Mouse (Mus musculus) brain, embryonic 14.5 days (tissue): ENCODE data around the gene Deaf1. TPM values are rescaled to one million over a fixed set of nuclear protein-coding genes. Genes with fewer than 3 reads are reported as not detected.

ENCODE experiments used
- DNase-seq: peaks from one replicate; pipeline ENCODE4 v3.0.0-alpha.2; 2011; ENCODE audit warnings: low read depth
- CTCF ChIP-seq: fragments of 200-500 bp; IDR thresholded peaks from 2 replicates; pipeline ENCODE4 v1.5.1; 2012; ENCODE audit warnings: inconsistent platforms, mild to moderate bottlenecking, moderate library complexity, borderline replicate concordance; ENCODE audit not compliant: insufficient read depth, insufficient read length; ENCODE audit errors: extremely low read depth
- POLR2A ChIP-seq: fragments of 200-500 bp; IDR thresholded peaks from 2 replicates; pipeline ENCODE4 v1.6.1; 2012; ENCODE audit warnings: mild to moderate bottlenecking, inconsistent platforms, borderline replicate concordance; ENCODE audit not compliant: poor library complexity, insufficient read depth, insufficient read length, severe bottlenecking; ENCODE audit errors: extremely low read depth
- polyA plus RNA-seq: library from polyadenylated mRNA; depleted of rRNA; stranded (reverse); fragments of >200 nt; gene quantifications from 2 replicates; pipeline ENCODE4 v1.2.3, GENCODE M21; 2012; rRNA removed

Deaf1 gene
- 43.3 and 82.1 TPM in 2 replicates for polyA plus RNA-seq

- peak; percentile 99 for DNase-seq
- no peak for TF ChIP-seq CTCF
- TF ChIP-seq POLR2A: peak; percentile 93
Measured at GRCm38 (mm10) chr7:141327469-141328372, at the start of gene Deaf1, which contains the start of gene Tmem80. Deaf1 (minus strand) TSS chr7:141327690. Tmem80 (plus strand) TSS chr7:141327739.

DNA sequence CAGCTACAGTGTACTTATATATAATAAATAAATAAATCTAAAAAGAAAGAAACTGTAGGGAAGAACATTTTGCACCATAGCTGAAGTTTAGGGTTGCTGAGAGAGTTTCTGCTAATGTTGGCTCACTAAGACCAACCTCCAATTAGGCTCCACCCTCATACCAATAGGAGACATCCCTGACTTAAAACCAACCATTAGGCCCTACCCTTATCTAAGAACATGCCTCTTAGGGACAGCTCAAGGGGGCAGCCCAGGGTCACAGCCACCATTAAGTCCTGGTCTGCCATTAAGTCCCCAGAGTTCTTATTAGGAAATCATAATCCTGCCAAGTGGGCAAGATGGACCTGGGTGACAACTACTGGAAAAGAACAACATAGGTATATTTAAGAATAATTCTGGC is 46.9 kb upstream of the Deaf1 start:
- no peak for TF ChIP-seq CTCF
- TF ChIP-seq POLR2A: no peak
- no peak for DNase-seq

GRCm38 (mm10) chr7:141373611-141374010 is 46.1 kb upstream of the Deaf1 start:
- peak; percentile 44 for DNase-seq
- no peak for TF ChIP-seq CTCF
- no peak for TF ChIP-seq POLR2A

DNA sequence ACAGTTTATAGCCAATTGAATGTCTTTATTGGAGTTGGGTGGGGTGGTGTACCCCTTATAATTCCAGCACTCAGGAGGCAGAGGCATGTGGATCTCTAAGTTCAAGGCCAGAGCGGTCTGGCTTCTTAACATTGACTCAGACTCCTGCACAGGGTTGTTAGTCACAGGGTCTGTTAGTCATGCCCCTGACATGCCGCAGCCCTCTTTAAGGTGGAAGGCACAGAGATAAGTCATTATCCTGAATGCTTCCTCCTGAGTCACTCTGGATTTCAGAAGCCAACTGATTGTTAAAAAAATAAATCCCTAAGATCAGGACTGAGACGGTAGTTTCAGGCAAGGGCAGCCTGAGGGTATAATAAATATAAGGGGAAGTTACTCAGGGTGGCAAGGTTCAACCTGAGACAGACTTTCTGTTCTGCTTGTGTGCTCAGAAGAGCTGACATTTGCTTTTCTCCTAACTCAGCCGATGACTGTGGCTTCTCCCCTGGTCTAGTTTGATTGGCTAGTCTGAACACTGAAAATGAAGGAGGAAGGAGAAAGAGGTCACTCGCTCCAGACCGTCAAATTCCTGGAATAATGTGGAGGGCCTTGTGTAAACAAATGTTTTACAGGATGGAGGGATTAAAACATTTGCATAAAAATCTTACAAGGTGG is 44.6 kb upstream of the Deaf1 start:
- TF ChIP-seq POLR2A (no peak), CTCF (no peak)
- no peak for DNase-seq

GRCm38 (mm10) chr7:141369918-141370317 is 42.4 kb upstream of the Deaf1 start:
- DNase-seq: no peak
- no peak for TF ChIP-seq CTCF
- no peak for TF ChIP-seq POLR2A

- TF ChIP-seq CTCF (no peak), POLR2A (no peak)
- no peak for DNase-seq
Measured at GRCm38 (mm10) chr7:141367358-141367757, 39.9 kb upstream of the Deaf1 start.

GRCm38 (mm10) chr7:141365049-141365445 is 37.6 kb upstream of the Deaf1 start:
- no peak for DNase-seq
- TF ChIP-seq POLR2A (no peak), CTCF (no peak)

- no peak for DNase-seq
- no peak for TF ChIP-seq CTCF
- TF ChIP-seq POLR2A: no peak
Measured at GRCm38 (mm10) chr7:141364349-141365048, 37.0 kb upstream of the Deaf1 start.

- DNase-seq: no peak
- TF ChIP-seq POLR2A (no peak), CTCF (no peak)
Measured at GRCm38 (mm10) chr7:141363752-141364125, 36.2 kb upstream of the Deaf1 start.

DNA sequence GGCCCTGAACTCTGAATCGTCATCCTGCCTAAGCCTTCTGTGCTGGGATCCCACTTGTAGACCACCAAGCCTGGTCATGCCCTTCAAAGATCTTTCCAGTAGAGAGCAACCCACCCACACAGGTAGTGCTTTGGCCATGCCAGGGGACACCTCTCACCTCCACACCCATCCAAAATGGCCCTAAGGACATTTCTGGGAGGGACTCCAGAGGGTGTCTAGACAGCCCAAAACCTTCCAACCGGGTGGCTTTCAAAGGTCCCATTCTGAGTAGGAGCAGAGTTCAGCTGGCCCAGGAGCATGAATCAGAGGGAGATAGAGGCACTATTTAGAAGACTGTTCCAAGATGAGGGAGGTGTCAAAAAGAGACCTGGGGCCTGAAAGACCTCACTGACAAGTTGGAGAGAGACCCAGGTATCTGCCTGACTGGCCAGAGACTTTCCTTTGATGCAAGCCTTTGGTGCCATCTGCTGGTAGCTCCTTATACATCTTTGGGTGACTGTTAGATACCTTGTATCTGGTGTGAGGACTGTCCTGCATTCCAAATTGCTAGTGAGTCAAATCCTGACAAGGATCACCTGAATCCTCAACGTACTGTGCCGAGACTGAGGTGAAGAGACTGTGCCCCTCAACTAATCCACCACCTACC is 35.7 kb upstream of the Deaf1 start:
- peak; percentile 82 for DNase-seq
- TF ChIP-seq POLR2A (no peak), CTCF (peak; percentile 82; the same call in 1 of the 2 replicates)

- TF ChIP-seq CTCF (no peak), POLR2A (no peak)
- DNase-seq: no peak
Measured at GRCm38 (mm10) chr7:141361510-141361909, 34.0 kb upstream of the Deaf1 start.

DNA sequence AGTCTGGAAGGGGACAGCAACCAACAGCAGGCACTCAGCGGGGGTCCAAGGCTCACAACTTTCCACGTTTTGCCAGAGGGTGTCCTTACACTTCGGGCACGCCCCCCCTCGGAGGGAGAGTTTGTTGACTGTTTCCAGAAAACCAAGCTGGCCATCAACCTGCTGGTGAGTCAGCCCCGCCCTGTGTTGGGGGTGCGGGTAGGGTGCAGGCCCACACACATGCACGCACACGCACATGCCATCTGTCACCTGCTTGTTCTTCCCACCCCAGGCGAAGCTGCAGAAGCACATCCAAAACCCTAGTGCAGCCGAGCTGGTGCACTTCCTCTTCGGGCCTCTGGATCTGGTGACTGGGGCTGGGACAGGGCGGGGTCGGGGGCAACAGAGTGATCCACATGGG is 29.5 kb upstream of the Deaf1 start:
- DNase-seq: no peak
- no peak for TF ChIP-seq POLR2A
- no peak for TF ChIP-seq CTCF
